Mouse (Mus musculus) spleen, adult 18-20 months (tissue): ENCODE measurements around the gene Olfr194.
"Not testable (repeated sequence)": the region's sequence is repeated elsewhere in the genome, so short reads cannot be mapped to it uniquely, and the experiment has no call there.

Source experiments
- DNase-seq, 2 experiments: peaks; one replicate each; pipeline ENCODE4 v3.0.0; 2022; ENCODE audit warnings: mixed read lengths in 2 of 2

Gene Olfr194

GRCm38 (mm10) chr16:59120969-59121368 is at the start of gene Olfr194:
TSS of gene Olfr194 (minus strand) at chr16:59121069.
- DNase-seq, result no peak

- DNase-seq, result no peak
Observed at GRCm38 (mm10) chr16:59170354-59170753, 49.5 kb upstream of the Olfr194 start, which contains the start of gene Olfr196. TSS of gene Olfr196 (minus strand) at chr16:59170454.

GRCm38 (mm10) chr16:59151996-59152395 is 31.1 kb upstream of the Olfr194 start:
- DNase-seq, result no peak

GRCm38 (mm10) chr16:59146746-59147145 is 25.9 kb upstream of the Olfr194 start, which contains the start of gene Olfr195:
TSS of gene Olfr195 (plus strand) at chr16:59147046.
- DNase-seq, result no peak

GRCm38 (mm10) chr16:59141105-59141504 is 20.2 kb upstream of the Olfr194 start:
- no peak for DNase-seq

- no peak for DNase-seq
Observed at GRCm38 (mm10) chr16:59130740-59131139, 9.9 kb upstream of the Olfr194 start.

GRCm38 (mm10) chr16:59111781-59112180 is 9.1 kb downstream of the Olfr194 start, which contains the start of gene Olfr193:
TSS of gene Olfr193 (minus strand) at chr16:59111881.
- no peak for DNase-seq

- DNase-seq, result not testable (repeated sequence)
Observed at GRCm38 (mm10) chr16:59108522-59108921, 12.3 kb downstream of the Olfr194 start.

GRCm38 (mm10) chr16:59105312-59105711 is 15.6 kb downstream of the Olfr194 start:
- DNase-seq, result no peak

GRCm38 (mm10) chr16:59089722-59090121 is 31.1 kb downstream of the Olfr194 start, which contains the start of gene Olfr191:
TSS of gene Olfr191 (minus strand) at chr16:59089822.
- not testable (repeated sequence) for DNase-seq

- DNase-seq, result not testable (repeated sequence)
Observed at GRCm38 (mm10) chr16:59081113-59081512, 39.8 kb downstream of the Olfr194 start.

- DNase-seq, result no peak
Observed at GRCm38 (mm10) chr16:59077905-59078304, 43.0 kb downstream of the Olfr194 start, which contains the start of gene Olfr190. TSS of gene Olfr190 (minus strand) at chr16:59078005.

- no peak for DNase-seq
Observed at GRCm38 (mm10) chr16:59073520-59073919, 47.3 kb downstream of the Olfr194 start.

- DNase-seq, result no peak
Observed at GRCm38 (mm10) chr16:59071755-59072154, 49.1 kb downstream of the Olfr194 start.
